Mouse (Mus musculus): ENCODE data around the gene Lpp.

- TF ChIP-seq GATA1 (IDR thresholded peaks at IDR 0.05; ENCODE audit: borderline replicate concordance, low read length) (no peak), FLI1 (IDR thresholded peaks at IDR 0.05; ENCODE audit: low read length) (no peak)
Measured at GRCm38 (mm10) chr16:24539003-24539402, 145.7 kb downstream of the Lpp start.

All from megakaryocyte, embryonic 14.5 days (primary cell).